Mouse (Mus musculus): ENCODE data around the gene Agbl5. TPM values are rescaled to one million over a fixed set of nuclear protein-coding genes. Genes with fewer than 3 reads are reported as not detected.

The Agbl5 gene
- polyA plus RNA-seq (2012; rRNA removed): 19.2 and 20.8 TPM in 2 replicates

- H3K4me3 ChIP-seq (replicated peaks; ENCODE audit: extremely low read depth, low read depth, low read length): peak within 1 kb of the TSS; percentile 87
- under 1% methylated on average over 42 of the region's 42 CpGs for WGBS
- H3K4me1 ChIP-seq (ENCODE audit: control insufficient read depth, insufficient read depth, low read length): 0 out of 2 replicates have a peak, but pooled peaks cover 2% of the 10 kb centered on the region
- DNase-seq: peak; percentile 90
- TF ChIP-seq POLR2A (IDR thresholded peaks at IDR 0.05; ENCODE audit: borderline replicate concordance, extremely low read depth, low read depth, low read length) (peak; percentile 30; the same call in 1 of the 2 replicates), CTCF (IDR thresholded peaks at IDR 0.05; ENCODE audit: insufficient read depth, low read length) (no peak)
Observed at GRCm38 (mm10) chr5:30888337-30889087, at the start of gene Agbl5. Agbl5 (plus strand) TSS chr5:30888694.

- Histone ChIP-seq H3K4me3 (replicated peaks; ENCODE audit: extremely low read depth, low read depth, low read length) (no peak overlapping the region), H3K4me1 (ENCODE audit: control insufficient read depth, insufficient read depth, low read length) (no peaks in the 10 kb centered on the region)
- TF ChIP-seq POLR2A (IDR thresholded peaks at IDR 0.05; ENCODE audit: borderline replicate concordance, extremely low read depth, low read depth, low read length) (no peak), CTCF (IDR thresholded peaks at IDR 0.05; ENCODE audit: insufficient read depth, low read length) (no peak)
- 71% methylated on average over 2 of the region's 2 CpGs for WGBS
- no peak for DNase-seq
Observed at GRCm38 (mm10) chr5:30839731-30840130, 48.8 kb upstream of the Agbl5 start.

GRCm38 (mm10) chr5:30841896-30842295, 46.6 kb upstream of the Agbl5 start:
- 55% methylated on average over 3 of the region's 3 CpGs for WGBS
- no peak overlapping the region for H3K4me3 ChIP-seq (replicated peaks; ENCODE audit: extremely low read depth, low read depth, low read length)
- DNase-seq: no peak
- H3K4me1 ChIP-seq (ENCODE audit: control insufficient read depth, insufficient read depth, low read length): no peaks in the 10 kb centered on the region
- TF ChIP-seq CTCF (IDR thresholded peaks at IDR 0.05; ENCODE audit: insufficient read depth, low read length) (no peak), POLR2A (IDR thresholded peaks at IDR 0.05; ENCODE audit: borderline replicate concordance, extremely low read depth, low read depth, low read length) (no peak)

GRCm38 (mm10) chr5:30849891-30850555, 38.5 kb upstream of the Agbl5 start:
- Histone ChIP-seq H3K4me1 (ENCODE audit: control insufficient read depth, insufficient read depth, low read length) (peaks cover 16% of the 10 kb centered on the region), H3K4me3 (replicated peaks; ENCODE audit: extremely low read depth, low read depth, low read length) (no peak overlapping the region)
- WGBS: 47% methylated on average over 6 of the region's 6 CpGs
- TF ChIP-seq POLR2A (IDR thresholded peaks at IDR 0.05; ENCODE audit: borderline replicate concordance, extremely low read depth, low read depth, low read length) (no peak), CTCF (IDR thresholded peaks at IDR 0.05; ENCODE audit: insufficient read depth, low read length) (no peak)
- DNase-seq: peak; percentile 69

- peaks cover 16% of the 10 kb centered on the region for H3K4me1 ChIP-seq (ENCODE audit: control insufficient read depth, insufficient read depth, low read length)
- no peak for DNase-seq
- 56% methylated on average over 2 of the region's 2 CpGs for WGBS
- TF ChIP-seq POLR2A (IDR thresholded peaks at IDR 0.05; ENCODE audit: borderline replicate concordance, extremely low read depth, low read depth, low read length) (no peak), CTCF (IDR thresholded peaks at IDR 0.05; ENCODE audit: insufficient read depth, low read length) (no peak)
- H3K4me3 ChIP-seq (replicated peaks; ENCODE audit: extremely low read depth, low read depth, low read length): no peak overlapping the region
Observed at GRCm38 (mm10) chr5:30850556-30850925, 38.0 kb upstream of the Agbl5 start.

- H3K4me3 ChIP-seq (replicated peaks; ENCODE audit: extremely low read depth, low read depth, low read length): no peak overlapping the region
- no peak for DNase-seq
- TF ChIP-seq CTCF (IDR thresholded peaks at IDR 0.05; ENCODE audit: insufficient read depth, low read length): no peak
- whole genome bisulfite sequencing: 88% methylated on average over 4 of the region's 4 CpGs
- peaks cover 16% of the 10 kb centered on the region for H3K4me1 ChIP-seq (ENCODE audit: control insufficient read depth, insufficient read depth, low read length)
Observed at GRCm38 (mm10) chr5:30853522-30853921, 35.0 kb upstream of the Agbl5 start.

- WGBS: 63% methylated on average over 3 of the region's 3 CpGs
- Histone ChIP-seq H3K4me1 (ENCODE audit: control insufficient read depth, insufficient read depth, low read length) (peaks cover 7% of the 10 kb centered on the region), H3K4me3 (replicated peaks; ENCODE audit: extremely low read depth, low read depth, low read length) (no peak overlapping the region)
- TF ChIP-seq CTCF (IDR thresholded peaks at IDR 0.05; ENCODE audit: insufficient read depth, low read length): no peak
- no peak for TF ChIP-seq POLR2A (IDR thresholded peaks at IDR 0.05; ENCODE audit: borderline replicate concordance, extremely low read depth, low read depth, low read length)
- no peak for DNase-seq
Observed at GRCm38 (mm10) chr5:30855674-30856073, 32.8 kb upstream of the Agbl5 start.

GRCm38 (mm10) chr5:30856124-30856523, 32.4 kb upstream of the Agbl5 start:
- H3K4me3 ChIP-seq (replicated peaks; ENCODE audit: extremely low read depth, low read depth, low read length): no peak overlapping the region
- TF ChIP-seq POLR2A (IDR thresholded peaks at IDR 0.05; ENCODE audit: borderline replicate concordance, extremely low read depth, low read depth, low read length) (no peak), CTCF (IDR thresholded peaks at IDR 0.05; ENCODE audit: insufficient read depth, low read length) (no peak)
- H3K4me1 ChIP-seq (ENCODE audit: control insufficient read depth, insufficient read depth, low read length): peaks cover 2% of the 10 kb centered on the region
- DNase-seq: no peak
- 85% methylated on average over 2 of the region's 2 CpGs for WGBS

- Histone ChIP-seq H3K4me3 (replicated peaks; ENCODE audit: extremely low read depth, low read depth, low read length) (no peak overlapping the region), H3K4me1 (ENCODE audit: control insufficient read depth, insufficient read depth, low read length) (0 out of 2 replicates have a peak, but pooled peaks cover under 1% of the 10 kb centered on the region)
- 38% methylated on average over 4 of the region's 4 CpGs for WGBS
- TF ChIP-seq CTCF (IDR thresholded peaks at IDR 0.05; ENCODE audit: insufficient read depth, low read length) (no peak), POLR2A (IDR thresholded peaks at IDR 0.05; ENCODE audit: borderline replicate concordance, extremely low read depth, low read depth, low read length) (no peak)
- DNase-seq: no peak
Observed at GRCm38 (mm10) chr5:30863852-30864251, 24.6 kb upstream of the Agbl5 start.

- Histone ChIP-seq H3K4me3 (replicated peaks; ENCODE audit: extremely low read depth, low read depth, low read length) (no peak overlapping the region), H3K4me1 (ENCODE audit: control insufficient read depth, insufficient read depth, low read length) (0 out of 2 replicates have a peak, but pooled peaks cover 3% of the 10 kb centered on the region)
- TF ChIP-seq POLR2A (IDR thresholded peaks at IDR 0.05; ENCODE audit: borderline replicate concordance, extremely low read depth, low read depth, low read length) (no peak), CTCF (IDR thresholded peaks at IDR 0.05; ENCODE audit: insufficient read depth, low read length) (no peak)
- no peak for DNase-seq
- WGBS: 57% methylated on average over 15 of the region's 15 CpGs
Observed at GRCm38 (mm10) chr5:30864322-30864721, 24.2 kb upstream of the Agbl5 start.
